Mouse (Mus musculus) testis, adult 10 weeks (tissue): Measurements from ENCODE around the gene Ptrh2. TPM values are rescaled to one million over a fixed set of nuclear protein-coding genes. Genes with fewer than 3 reads are reported as not detected.

Source experiments
- polyA plus RNA-seq: library from polyadenylated mRNA; stranded (reverse); fragments of 350-450 nt; fragmentation: Illumina TruSeq; extraction: RNeasy Lipid Tissue Mini Kit (QIAGEN cat#74804); gene quantifications from one replicate; pipeline ENCODE4 v1.2.3, GENCODE M21; 2014; ENCODE audit warnings: low read depth, low replicate concordance

Ptrh2 gene
- polyA plus RNA-seq = 7.4 TPM

GRCm38 (mm10) chr11:86683395-86684125 is at the start of gene Ptrh2, which contains the start of gene Vmp1:
Gene Ptrh2, plus strand, starts transcription at chr11:86683985.
Gene Vmp1, minus strand, starts transcription at chr11:86683836.

Other genes with a start within 250 kb of the Ptrh2 start
- gene Rnft1, start 199.3 kb upstream of the Ptrh2 start, polyA plus RNA-seq = 87.3 TPM
- 20.3 TPM for gene Rps6kb1, start 139.2 kb upstream of the Ptrh2 start, polyA plus RNA-seq
- gene Tubd1, start 139.0 kb upstream of the Ptrh2 start, polyA plus RNA-seq = 37.7 TPM
- gene Vmp1, start 149 bp upstream of the Ptrh2 start, polyA plus RNA-seq = 78.6 TPM
- gene Cltc, start 73.6 kb downstream of the Ptrh2 start, polyA plus RNA-seq = 160 TPM
- 263 TPM for gene Dhx40, start 123.8 kb downstream of the Ptrh2 start, polyA plus RNA-seq